Comparison of ENCODE assay signal across 19 mouse cellular contexts in the genomic region with DNA sequence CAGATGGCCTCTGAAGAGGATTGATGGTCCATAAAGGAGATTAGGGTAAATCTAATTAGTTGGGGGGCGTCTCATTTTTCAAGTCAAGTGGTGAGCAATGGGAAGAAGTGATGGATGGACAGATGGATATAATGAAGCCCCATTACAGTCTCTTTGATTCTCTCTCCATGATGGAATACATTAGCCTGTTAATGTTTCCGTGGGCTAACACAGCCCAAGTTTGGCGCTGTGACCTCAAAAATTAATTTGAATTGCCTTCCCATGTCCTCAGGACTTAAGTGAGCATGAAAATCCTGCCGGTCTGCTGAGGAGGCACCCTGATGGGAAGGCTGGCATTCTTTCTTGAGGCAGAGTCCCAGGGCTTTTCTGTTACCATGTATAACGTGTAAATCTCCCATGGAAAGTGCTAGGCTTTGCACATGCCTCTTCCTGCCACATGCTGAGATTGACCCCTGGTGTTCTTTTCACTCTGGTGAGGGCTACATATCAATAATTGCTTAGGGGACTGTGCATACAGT.
DNase-seq lines count a peak whose midpoint lies in the region; ATAC-seq and TF ChIP-seq lines count a peak whose summit lies in the region.
"Had no signal": no experiment of that assay in that cellular context is flagged by ENCODE, and none has a peak within 500 bp of the region (broad histone marks: within the 10 kb centered on the region; RNA-seq: fewer than 3 reads in every experiment).

No protein-coding gene starts in this region.

- DNase-seq in forebrain, postnatal 0 days = no peak
- peak; percentile 84 for DNase-seq in midbrain, embryonic 11.5 days (ENCODE audit: low spot score, missing footprints)
- peak; percentile 72 for DNase-seq in retina, embryonic 14.5 days (ENCODE audit: low spot score)
- no peak for DNase-seq in left cerebral cortex, adult 8-10 months (ENCODE audit: low spot score in 2 of 2)
- no peak for DNase-seq in spleen, postnatal 36 days (ENCODE audit: low spot score in 2 of 2)
- DNase-seq in heart, adult 11 months = no peak
- DNase-seq: B cell, adult 2 months; cerebellum, adult 9-10 months; gastrocnemius, adult 2 months; heart, postnatal 36 days; kidney, adult 8-10 months; lung, postnatal 14 days; thymus, postnatal 36 days had no signal

- peak; percentile 56 for ATAC-seq in forebrain, embryonic 12.5 days (ENCODE audit: low FRiP score)
- ATAC-seq in forebrain, postnatal 0 days = no peak
- peak; percentile 54; the same call in 1 of the 2 replicates for ATAC-seq in forebrain, embryonic 16.5 days
- ATAC-seq in midbrain, embryonic 11.5 days (ENCODE audit: low FRiP score) = peak; percentile 71
- ATAC-seq: activated CD4-positive, CD25-positive, alpha-beta regulatory T cell, adult 4 months had no signal

- H3K9ac ChIP-seq in forebrain, embryonic 12.5 days = no peak overlapping the region
- no peak overlapping the region for H3K9ac ChIP-seq in forebrain, postnatal 0 days
- no peak overlapping the region for H3K9ac ChIP-seq in forebrain, embryonic 16.5 days (replicated peaks; ENCODE audit: low read depth, low read length)
- H3K9ac ChIP-seq in midbrain, embryonic 11.5 days (ENCODE audit: low read length) = no peak overlapping the region

- no peak overlapping the region for H3K4me2 ChIP-seq in forebrain, embryonic 12.5 days
- no peak overlapping the region for H3K4me2 ChIP-seq in forebrain, postnatal 0 days (ENCODE audit: low read depth)
- no peak overlapping the region for H3K4me2 ChIP-seq in forebrain, embryonic 16.5 days (ENCODE audit: low read length)
- no peak overlapping the region for H3K4me2 ChIP-seq in midbrain, embryonic 11.5 days
- H3K4me2 ChIP-seq: liver, embryonic 11.5 days had no signal

- H3K27ac ChIP-seq in forebrain, embryonic 12.5 days = no peak overlapping the region
- no peak overlapping the region for H3K27ac ChIP-seq in forebrain, postnatal 0 days (ENCODE audit: low read depth, low read length)
- H3K27ac ChIP-seq in forebrain, embryonic 16.5 days (ENCODE audit: low read length) = no peak overlapping the region
- no peak overlapping the region for H3K27ac ChIP-seq in midbrain, embryonic 11.5 days (ENCODE audit: low read depth, low read length)
- H3K27ac ChIP-seq: gastrocnemius, adult 2 months; heart, embryonic 10.5 days had no signal

- 9% methylated on average over 5 of the region's 5 CpGs for WGBS in forebrain, embryonic 12.5 days
- WGBS in forebrain, postnatal 0 days = 11% methylated on average over 5 of the region's 5 CpGs
- WGBS in forebrain, embryonic 16.5 days = 8% methylated on average over 5 of the region's 5 CpGs
- WGBS in midbrain, embryonic 11.5 days = 13% methylated on average over 5 of the region's 5 CpGs

- H3K27me3 ChIP-seq in forebrain, embryonic 12.5 days = peaks cover 40% of the 10 kb centered on the region
- H3K27me3 ChIP-seq in forebrain, postnatal 0 days (ENCODE audit: insufficient read depth, low read length) = no peaks in the 10 kb centered on the region
- H3K27me3 ChIP-seq in forebrain, embryonic 16.5 days (replicated peaks; ENCODE audit: control insufficient read depth, insufficient read depth, low read length) = no peaks in the 10 kb centered on the region
- no peaks in the 10 kb centered on the region for H3K27me3 ChIP-seq in midbrain, embryonic 11.5 days (ENCODE audit: control insufficient read depth, insufficient read depth, low read length)

- no peaks in the 10 kb centered on the region for H3K36me3 ChIP-seq in forebrain, embryonic 12.5 days (replicated peaks)
- no peaks in the 10 kb centered on the region for H3K36me3 ChIP-seq in forebrain, postnatal 0 days (ENCODE audit: insufficient read depth)
- H3K36me3 ChIP-seq in forebrain, embryonic 16.5 days (ENCODE audit: control insufficient read depth, insufficient read depth) = no peaks in the 10 kb centered on the region
- H3K36me3 ChIP-seq in midbrain, embryonic 11.5 days (ENCODE audit: control insufficient read depth, insufficient read depth, low read length) = no peaks in the 10 kb centered on the region
- H3K36me3 ChIP-seq: G1E; heart, embryonic 10.5 days had no signal

- no peak for TF ChIP-seq CTCF in forebrain, postnatal 0 days (IDR thresholded peaks at IDR 0.05; ENCODE audit: low read depth)

- H3K4me3 ChIP-seq in forebrain, embryonic 12.5 days (replicated peaks) = no peak overlapping the region
- no peak overlapping the region for H3K4me3 ChIP-seq in forebrain, postnatal 0 days (ENCODE audit: low read depth, low read length)
- H3K4me3 ChIP-seq in forebrain, embryonic 16.5 days (replicated peaks; ENCODE audit: low read length) = no peak overlapping the region
- H3K4me3 ChIP-seq in midbrain, embryonic 11.5 days (ENCODE audit: low read depth, low read length) = no peak overlapping the region
- H3K4me3 ChIP-seq: gastrocnemius, adult 2 months; heart, embryonic 10.5 days had no signal

- H3K9me3 ChIP-seq in forebrain, embryonic 12.5 days = no peaks in the 10 kb centered on the region
- no peaks in the 10 kb centered on the region for H3K9me3 ChIP-seq in forebrain, postnatal 0 days (ENCODE audit: low read length)
- no peaks in the 10 kb centered on the region for H3K9me3 ChIP-seq in forebrain, embryonic 16.5 days (ENCODE audit: control insufficient read depth, low read length)
- H3K9me3 ChIP-seq in midbrain, embryonic 11.5 days (ENCODE audit: control insufficient read depth, low read length) = no peaks in the 10 kb centered on the region
- H3K9me3 ChIP-seq: G1E; heart, embryonic 10.5 days had no signal

- peaks cover 9% of the 10 kb centered on the region for H3K4me1 ChIP-seq in forebrain, embryonic 12.5 days
- H3K4me1 ChIP-seq in forebrain, postnatal 0 days (ENCODE audit: insufficient read depth) = no peaks in the 10 kb centered on the region
- no peaks in the 10 kb centered on the region for H3K4me1 ChIP-seq in forebrain, embryonic 16.5 days (replicated peaks; ENCODE audit: control insufficient read depth, insufficient read depth, low read length)
- no peaks in the 10 kb centered on the region for H3K4me1 ChIP-seq in midbrain, embryonic 11.5 days (ENCODE audit: control insufficient read depth, insufficient read depth, low read length)
- H3K4me1 ChIP-seq: heart, embryonic 10.5 days had no signal

Comparison
In these comparisons a context has a peak if more than half of its experiments do, and no peak if none do; other contexts are left out.
1. DNase-seq: peak in midbrain, embryonic 11.5 days (single experiment) and retina, embryonic 14.5 days (single experiment); none in forebrain, postnatal 0 days (single experiment), left cerebral cortex, adult 8-10 months (0 of 2), spleen, postnatal 36 days (0 of 2) and heart, adult 11 months (single experiment).